Mouse (Mus musculus) brain, embryonic 14.5 days (tissue): ENCODE data around the gene Sh2d5.

Experiments
- CTCF ChIP-seq: fragments of 200-500 bp; IDR thresholded peaks from 2 replicates; pipeline ENCODE4 v1.5.1; 2012; ENCODE audit warnings: inconsistent platforms, mild to moderate bottlenecking, moderate library complexity, borderline replicate concordance; ENCODE audit not compliant: insufficient read depth, insufficient read length; ENCODE audit errors: extremely low read depth
- POLR2A ChIP-seq: fragments of 200-500 bp; IDR thresholded peaks from 2 replicates; pipeline ENCODE4 v1.6.1; 2012; ENCODE audit warnings: mild to moderate bottlenecking, inconsistent platforms, borderline replicate concordance; ENCODE audit not compliant: poor library complexity, insufficient read depth, insufficient read length, severe bottlenecking; ENCODE audit errors: extremely low read depth

DNA sequence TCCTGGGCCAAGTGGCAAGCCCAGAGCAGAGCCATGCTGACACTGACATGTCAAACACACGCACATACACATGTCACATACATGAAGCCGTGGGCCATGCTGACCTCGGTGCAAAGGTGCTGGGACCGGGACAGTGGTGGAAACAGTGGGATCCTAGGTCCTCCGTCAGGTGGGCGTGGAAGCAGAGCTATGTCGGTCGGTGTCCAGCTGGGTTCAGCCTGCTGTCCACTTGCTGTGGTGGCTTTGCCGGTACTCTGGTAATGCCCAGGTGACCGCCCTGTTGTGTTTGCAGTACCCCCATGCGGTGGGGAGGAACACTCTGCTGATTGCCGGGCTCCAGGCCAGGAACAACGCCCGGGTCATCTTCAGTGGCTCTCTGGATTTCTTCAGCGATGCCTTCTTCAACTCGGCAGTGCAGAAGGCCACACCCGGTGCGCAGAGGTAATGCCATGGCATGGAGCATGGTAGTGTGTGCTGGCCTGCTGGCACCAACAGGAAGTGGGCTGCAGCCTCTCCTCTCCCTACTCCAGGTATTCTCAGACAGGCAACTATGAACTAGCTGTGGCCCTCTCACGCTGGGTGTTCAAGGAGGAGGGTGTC is 60.2 kb downstream of the Sh2d5 start:
- no peak for TF ChIP-seq CTCF
- TF ChIP-seq POLR2A = no peak
